Mouse (Mus musculus): ENCODE measurements at regions not wholly inside any gene's neighbourhood (a gene's known extent, or its start where the extent isn't known, plus 50 kb on each side); places are given as distances from the start of the nearest gene placed in this dataset.

- no peak for DNase-seq (ENCODE audit: low spot score)
Measured at GRCm38 (mm10) chr7:83179403-83179802, 312.3 kb downstream of the Mex3b start.

- no peak for DNase-seq (ENCODE audit: low spot score)
Measured at GRCm38 (mm10) chr7:83186341-83186740, 319.2 kb downstream of the Mex3b start.

GRCm38 (mm10) chr7:83195896-83196537, 328.9 kb downstream of the Mex3b start:
- no peak for DNase-seq (ENCODE audit: low spot score)

- DNase-seq (ENCODE audit: low spot score), result no peak
Measured at GRCm38 (mm10) chr7:83197490-83197889, 330.4 kb downstream of the Mex3b start.

GRCm38 (mm10) chr7:83201126-83201686, 334.1 kb downstream of the Mex3b start:
- no peak for DNase-seq (ENCODE audit: low spot score)

- DNase-seq (ENCODE audit: low spot score), result peak; percentile 63
Measured at GRCm38 (mm10) chr7:83201768-83202493, 334.8 kb downstream of the Mex3b start.

- no peak for DNase-seq (ENCODE audit: low spot score)
Measured at GRCm38 (mm10) chr7:83203311-83204012, 336.3 kb downstream of the Mex3b start.

GRCm38 (mm10) chr7:83204013-83204365, 336.9 kb downstream of the Mex3b start:
- no peak for DNase-seq (ENCODE audit: low spot score)

GRCm38 (mm10) chr7:83204701-83205100, 337.6 kb downstream of the Mex3b start:
- no peak for DNase-seq (ENCODE audit: low spot score)

GRCm38 (mm10) chr7:83206999-83207398, 339.9 kb downstream of the Mex3b start:
- no peak for DNase-seq (ENCODE audit: low spot score)

- no peak for DNase-seq (ENCODE audit: low spot score)
Measured at GRCm38 (mm10) chr7:83211611-83212010, 344.5 kb downstream of the Mex3b start.

GRCm38 (mm10) chr7:83222029-83222722, 355.0 kb downstream of the Mex3b start:
- DNase-seq (ENCODE audit: low spot score), result no peak

GRCm38 (mm10) chr7:83227262-83228108, 357.2 kb upstream of the Tmc3 start:
- DNase-seq (ENCODE audit: low spot score), result no peak

GRCm38 (mm10) chr7:83230496-83231325, 354.0 kb upstream of the Tmc3 start:
- DNase-seq (ENCODE audit: low spot score), result peak; percentile 63

- peak; percentile 37 for DNase-seq (ENCODE audit: low spot score)
Measured at GRCm38 (mm10) chr7:83235659-83236058, 349.1 kb upstream of the Tmc3 start.

- DNase-seq (ENCODE audit: low spot score), result no peak
Measured at GRCm38 (mm10) chr7:83237336-83237735, 347.4 kb upstream of the Tmc3 start.

- peak; percentile 71 for DNase-seq (ENCODE audit: low spot score)
Measured at GRCm38 (mm10) chr7:83238091-83238490, 346.6 kb upstream of the Tmc3 start.

- no peak for DNase-seq (ENCODE audit: low spot score)
Measured at GRCm38 (mm10) chr7:83242233-83242632, 342.5 kb upstream of the Tmc3 start.

- DNase-seq (ENCODE audit: low spot score), result no peak
Measured at GRCm38 (mm10) chr7:83245867-83246266, 338.9 kb upstream of the Tmc3 start.

- DNase-seq (ENCODE audit: low spot score), result no peak
Measured at GRCm38 (mm10) chr7:83251995-83252563, 332.6 kb upstream of the Tmc3 start.
